Mouse (Mus musculus): Measurements from ENCODE around the gene Cap2. TPM values are rescaled to one million over a fixed set of nuclear protein-coding genes. Genes with fewer than 3 reads are reported as not detected.

Gene Cap2
- polyA plus RNA-seq, 1 experiment from 2014 or later: 5.7 TPM

DNA sequence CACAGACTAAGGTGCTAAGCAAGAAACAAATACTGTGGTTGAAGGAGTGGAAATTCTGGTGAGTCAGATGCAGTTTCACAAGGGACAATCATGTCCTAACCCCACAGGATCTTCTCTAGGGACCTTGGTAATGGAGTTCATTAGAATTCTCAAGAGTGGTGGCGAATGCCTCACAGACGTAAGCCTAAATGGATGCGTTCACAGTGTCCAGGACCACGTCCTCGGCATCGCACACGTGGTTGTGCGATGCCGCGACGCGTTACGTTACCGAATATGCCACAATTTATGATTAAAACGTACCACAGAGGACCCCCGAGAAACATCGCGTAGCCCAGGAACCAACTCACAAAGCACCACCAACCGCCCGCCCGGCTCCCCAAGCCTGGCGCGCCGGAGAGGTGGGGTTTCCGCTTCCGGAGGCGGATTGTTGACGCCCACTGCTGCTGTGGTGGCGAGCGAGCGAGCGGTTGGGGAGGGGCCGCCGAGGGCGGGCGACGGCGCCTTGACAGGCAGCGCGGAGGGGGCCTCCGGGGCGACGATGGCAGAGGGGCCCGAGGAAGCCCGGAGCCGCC, 167.5 kb downstream of the Cap2 start, which contains the start of gene Fam8a1:
Gene Fam8a1 (plus strand): TSS at position 475 of the 572 bp plus-strand sequence.
- H3K9ac ChIP-seq (replicated peaks; ENCODE audit: low read depth, low read length): peak within 1 kb of the TSS; percentile 79
- ATAC-seq (ENCODE audit: low read depth): peak; percentile 96
- peaks cover 7% of the 10 kb centered on the region for H3K4me1 ChIP-seq (ENCODE audit: control insufficient read depth, insufficient read depth, low read length)
- no peaks in the 10 kb centered on the region for H3K27me3 ChIP-seq (ENCODE audit: control insufficient read depth, insufficient read depth, low read length)
- H3K4me2 ChIP-seq (ENCODE audit: low read depth, low read length): peak within 1 kb of the TSS; percentile 70
- peak within 1 kb of the TSS; percentile 85 for H3K27ac ChIP-seq (ENCODE audit: low read depth, low read length)
- H3K9me3 ChIP-seq (ENCODE audit: control insufficient read depth, low read length): no peaks in the 10 kb centered on the region
- WGBS: under 1% methylated on average over 44 of the region's 46 CpGs
- peaks cover 10% of the 10 kb centered on the region for H3K36me3 ChIP-seq (ENCODE audit: control insufficient read depth, insufficient read depth, low read length)
- peak within 1 kb of the TSS; percentile 70 for H3K4me3 ChIP-seq (ENCODE audit: low read depth, low read length)

GRCm38 (mm10) chr13:46669620-46670271, 168.1 kb downstream of the Cap2 start:
- ATAC-seq (ENCODE audit: low read depth): peak; percentile 77
- no peaks in the 10 kb centered on the region for H3K27me3 ChIP-seq (ENCODE audit: control insufficient read depth, insufficient read depth, low read length)
- H3K36me3 ChIP-seq (ENCODE audit: control insufficient read depth, insufficient read depth, low read length): peaks cover 12% of the 10 kb centered on the region
- H3K4me3 ChIP-seq (ENCODE audit: low read depth, low read length): peak overlapping the region; percentile 70
- H3K9ac ChIP-seq (replicated peaks; ENCODE audit: low read depth, low read length): peak overlapping the region; percentile 79
- H3K9me3 ChIP-seq (ENCODE audit: control insufficient read depth, low read length): no peaks in the 10 kb centered on the region
- H3K27ac ChIP-seq (ENCODE audit: low read depth, low read length): peak overlapping the region; percentile 85
- peak overlapping the region; percentile 70 for H3K4me2 ChIP-seq (ENCODE audit: low read depth, low read length)
- WGBS: under 1% methylated on average over 64 of the region's 96 CpGs
- peaks cover 7% of the 10 kb centered on the region for H3K4me1 ChIP-seq (ENCODE audit: control insufficient read depth, insufficient read depth, low read length)

GRCm38 (mm10) chr13:46670514-46670913, 168.9 kb downstream of the Cap2 start:
- H3K27me3 ChIP-seq (ENCODE audit: control insufficient read depth, insufficient read depth, low read length): no peaks in the 10 kb centered on the region
- 67% methylated on average over 9 of the region's 9 CpGs for WGBS
- no peak for ATAC-seq (ENCODE audit: low read depth)
- peak overlapping the region; percentile 70 for H3K4me2 ChIP-seq (ENCODE audit: low read depth, low read length)
- no peak overlapping the region for H3K27ac ChIP-seq (ENCODE audit: low read depth, low read length)
- peaks cover 7% of the 10 kb centered on the region for H3K4me1 ChIP-seq (ENCODE audit: control insufficient read depth, insufficient read depth, low read length)
- no peaks in the 10 kb centered on the region for H3K9me3 ChIP-seq (ENCODE audit: control insufficient read depth, low read length)
- H3K4me3 ChIP-seq (ENCODE audit: low read depth, low read length): peak overlapping the region; percentile 70
- H3K9ac ChIP-seq (replicated peaks; ENCODE audit: low read depth, low read length): peak overlapping the region; percentile 79
- H3K36me3 ChIP-seq (ENCODE audit: control insufficient read depth, insufficient read depth, low read length): peaks cover 19% of the 10 kb centered on the region

DNA sequence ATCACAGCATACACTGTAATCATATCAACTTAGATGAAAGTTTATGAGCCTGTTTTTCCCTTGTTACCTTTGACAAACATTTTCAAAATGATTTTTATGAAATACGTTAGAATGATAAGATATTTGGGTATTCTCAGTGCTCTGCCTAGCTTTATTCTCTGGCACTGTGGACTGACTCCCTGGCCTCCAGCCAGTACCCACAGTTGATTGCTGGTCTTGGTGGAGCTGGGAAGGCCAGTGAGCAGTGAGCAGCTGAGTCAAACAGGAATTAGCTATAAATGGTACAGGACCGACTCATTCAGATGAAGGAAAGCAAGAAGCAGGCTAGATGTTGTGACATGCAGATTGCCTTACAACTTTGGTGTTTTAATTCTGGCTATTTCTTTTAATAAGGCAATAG, 173.0 kb downstream of the Cap2 start:
- Histone ChIP-seq H3K27me3 (ENCODE audit: control insufficient read depth, insufficient read depth, low read length) (no peaks in the 10 kb centered on the region), H3K27ac (ENCODE audit: low read depth, low read length) (no peak overlapping the region), H3K9ac (replicated peaks; ENCODE audit: low read depth, low read length) (no peak overlapping the region), H3K4me3 (ENCODE audit: low read depth, low read length) (no peak overlapping the region), H3K4me2 (ENCODE audit: low read depth, low read length) (no peak overlapping the region), H3K36me3 (ENCODE audit: control insufficient read depth, insufficient read depth, low read length) (peaks cover 34% of the 10 kb centered on the region), H3K4me1 (ENCODE audit: control insufficient read depth, insufficient read depth, low read length) (peaks cover 7% of the 10 kb centered on the region), H3K9me3 (ENCODE audit: control insufficient read depth, low read length) (no peaks in the 10 kb centered on the region)
- no peak for ATAC-seq (ENCODE audit: low read depth)
- 92% methylated on average over 2 of the region's 2 CpGs for WGBS

DNA sequence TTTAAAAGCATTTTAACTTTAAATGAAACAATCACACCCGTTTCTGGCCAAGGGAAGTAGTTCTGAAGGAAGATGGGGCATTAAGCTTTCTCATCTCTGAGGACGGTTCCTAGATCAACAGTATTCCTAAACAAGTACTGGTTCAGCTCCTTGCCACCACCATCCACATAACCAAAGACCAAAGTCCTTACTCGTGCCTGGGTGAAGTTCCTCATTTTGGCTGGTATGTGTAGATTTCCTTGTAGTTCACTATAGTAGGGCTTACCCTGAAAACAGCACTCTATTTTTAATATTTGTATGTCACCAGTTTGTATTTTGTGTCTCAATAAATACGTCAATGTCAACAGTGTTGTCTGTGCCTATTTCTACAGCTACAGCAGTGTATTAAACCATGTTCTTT, 176.1 kb downstream of the Cap2 start:
- ATAC-seq (ENCODE audit: low read depth): no peak
- peaks cover 37% of the 10 kb centered on the region for H3K36me3 ChIP-seq (ENCODE audit: control insufficient read depth, insufficient read depth, low read length)
- no peaks in the 10 kb centered on the region for H3K27me3 ChIP-seq (ENCODE audit: control insufficient read depth, insufficient read depth, low read length)
- no peak overlapping the region for H3K4me2 ChIP-seq (ENCODE audit: low read depth, low read length)
- no peak overlapping the region for H3K4me3 ChIP-seq (ENCODE audit: low read depth, low read length)
- no peak overlapping the region for H3K9ac ChIP-seq (replicated peaks; ENCODE audit: low read depth, low read length)
- no peaks in the 10 kb centered on the region for H3K4me1 ChIP-seq (ENCODE audit: control insufficient read depth, insufficient read depth, low read length)
- WGBS: 82% methylated on average over 4 of the region's 4 CpGs
- no peaks in the 10 kb centered on the region for H3K9me3 ChIP-seq (ENCODE audit: control insufficient read depth, low read length)
- no peak overlapping the region for H3K27ac ChIP-seq (ENCODE audit: low read depth, low read length)

GRCm38 (mm10) chr13:46682921-46683320, 181.3 kb downstream of the Cap2 start:
- Histone ChIP-seq H3K27ac (ENCODE audit: low read depth, low read length) (no peak overlapping the region), H3K4me1 (ENCODE audit: control insufficient read depth, insufficient read depth, low read length) (no peaks in the 10 kb centered on the region), H3K4me2 (ENCODE audit: low read depth, low read length) (no peak overlapping the region), H3K9me3 (ENCODE audit: control insufficient read depth, low read length) (no peaks in the 10 kb centered on the region), H3K4me3 (ENCODE audit: low read depth, low read length) (no peak overlapping the region), H3K36me3 (ENCODE audit: control insufficient read depth, insufficient read depth, low read length) (peaks cover 32% of the 10 kb centered on the region), H3K9ac (replicated peaks; ENCODE audit: low read depth, low read length) (no peak overlapping the region), H3K27me3 (ENCODE audit: control insufficient read depth, insufficient read depth, low read length) (no peaks in the 10 kb centered on the region)
- no peak for ATAC-seq (ENCODE audit: low read depth)
- WGBS: 94% methylated on average over 2 of the region's 2 CpGs

DNA sequence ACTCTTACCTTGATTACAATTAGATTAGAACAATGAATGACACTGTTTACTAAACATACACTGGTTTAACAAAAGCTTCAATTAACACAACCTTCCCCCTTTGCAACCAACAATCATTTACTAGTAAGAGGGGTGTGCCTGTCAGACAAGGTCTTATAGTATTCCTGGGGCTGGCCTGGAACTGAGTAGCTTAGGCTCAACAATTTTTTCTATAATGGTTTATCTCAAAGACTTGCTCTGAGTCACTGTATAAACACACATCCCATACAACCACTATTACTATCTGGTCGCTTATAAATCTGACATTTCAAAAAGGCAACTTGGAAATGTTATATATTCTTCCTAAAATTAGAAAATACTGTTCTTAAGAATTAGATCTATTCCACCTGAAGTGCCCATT, 181.7 kb downstream of the Cap2 start:
- H3K4me3 ChIP-seq (ENCODE audit: low read depth, low read length): no peak overlapping the region
- H3K4me1 ChIP-seq (ENCODE audit: control insufficient read depth, insufficient read depth, low read length): no peaks in the 10 kb centered on the region
- H3K9ac ChIP-seq (replicated peaks; ENCODE audit: low read depth, low read length): no peak overlapping the region
- peaks cover 28% of the 10 kb centered on the region for H3K36me3 ChIP-seq (ENCODE audit: control insufficient read depth, insufficient read depth, low read length)
- no peaks in the 10 kb centered on the region for H3K27me3 ChIP-seq (ENCODE audit: control insufficient read depth, insufficient read depth, low read length)
- H3K27ac ChIP-seq (ENCODE audit: low read depth, low read length): no peak overlapping the region
- no peak for ATAC-seq (ENCODE audit: low read depth)
- 97% methylated on average over 1 of the region's 1 CpGs for WGBS
- no peaks in the 10 kb centered on the region for H3K9me3 ChIP-seq (ENCODE audit: control insufficient read depth, low read length)
- no peak overlapping the region for H3K4me2 ChIP-seq (ENCODE audit: low read depth, low read length)

- Histone ChIP-seq H3K4me2 (ENCODE audit: low read depth, low read length) (no peak overlapping the region), H3K27me3 (ENCODE audit: control insufficient read depth, insufficient read depth, low read length) (no peaks in the 10 kb centered on the region), H3K9me3 (ENCODE audit: control insufficient read depth, low read length) (no peaks in the 10 kb centered on the region), H3K9ac (replicated peaks; ENCODE audit: low read depth, low read length) (no peak overlapping the region), H3K4me3 (ENCODE audit: low read depth, low read length) (no peak overlapping the region), H3K4me1 (ENCODE audit: control insufficient read depth, insufficient read depth, low read length) (no peaks in the 10 kb centered on the region), H3K27ac (ENCODE audit: low read depth, low read length) (no peak overlapping the region), H3K36me3 (ENCODE audit: control insufficient read depth, insufficient read depth, low read length) (peaks cover 16% of the 10 kb centered on the region)
- WGBS: 94% methylated on average over 4 of the region's 4 CpGs
- ATAC-seq (ENCODE audit: low read depth): no peak
These were observed 189.1 kb downstream of the Cap2 start for GRCm38 (mm10) chr13:46690559-46691241.

GRCm38 (mm10) chr13:46695296-46695908, 193.8 kb downstream of the Cap2 start:
- Histone ChIP-seq H3K4me1 (ENCODE audit: control insufficient read depth, insufficient read depth, low read length) (no peaks in the 10 kb centered on the region), H3K4me3 (ENCODE audit: low read depth, low read length) (no peak overlapping the region), H3K36me3 (ENCODE audit: control insufficient read depth, insufficient read depth, low read length) (peaks cover 11% of the 10 kb centered on the region), H3K27me3 (ENCODE audit: control insufficient read depth, insufficient read depth, low read length) (no peaks in the 10 kb centered on the region), H3K4me2 (ENCODE audit: low read depth, low read length) (no peak overlapping the region), H3K9ac (replicated peaks; ENCODE audit: low read depth, low read length) (no peak overlapping the region), H3K9me3 (ENCODE audit: control insufficient read depth, low read length) (no peaks in the 10 kb centered on the region), H3K27ac (ENCODE audit: low read depth, low read length) (no peak overlapping the region)
- no peak for ATAC-seq (ENCODE audit: low read depth)
- 58% methylated on average over 1 of the region's 1 CpGs for WGBS

Measured in neural tube, embryonic 14.5 days (tissue).